ENCODE assay signal across 9 mouse cellular contexts in genomic region chr17:23742941-23743340, GRCm38 (mm10). TPM values are rescaled to one million over a fixed set of nuclear protein-coding genes. Genes with fewer than 3 reads are reported as not detected.
DNase-seq lines count a peak whose midpoint lies in the region; ATAC-seq and TF ChIP-seq lines count a peak whose summit lies in the region.
"Had no signal": no experiment of that assay in that cellular context is flagged by ENCODE, and none has a peak within 500 bp of the region (broad histone marks: within the 10 kb centered on the region; RNA-seq: fewer than 3 reads in every experiment).

No protein-coding gene starts in this region.

- no peak for TF ChIP-seq CTCF in E14TG2a.4 (conservative IDR thresholded peaks at IDR 0.05; ENCODE audit: low read length)

- 0 out of 2 replicates have a peak overlapping the region, but pooled peaks have one; percentile 27 for H3K4me2 ChIP-seq in kidney, embryonic 14.5 days (replicated peaks; ENCODE audit: low read depth, low read length)
- no peak overlapping the region for H3K4me2 ChIP-seq in kidney, embryonic 16.5 days (replicated peaks; ENCODE audit: low read depth, low read length)
- H3K4me2 ChIP-seq in limb, embryonic 13.5 days (replicated peaks), result peak overlapping the region; percentile 58

- H3K36me3 ChIP-seq in kidney, embryonic 14.5 days (ENCODE audit: control insufficient read depth, insufficient read depth, low read length), result no peaks in the 10 kb centered on the region
- no peaks in the 10 kb centered on the region for H3K36me3 ChIP-seq in kidney, embryonic 16.5 days (ENCODE audit: insufficient read depth, low read length)
- no peaks in the 10 kb centered on the region for H3K36me3 ChIP-seq in E14TG2a.4 (ENCODE audit: insufficient read depth, low read length)
- H3K36me3 ChIP-seq in limb, embryonic 13.5 days, result no peaks in the 10 kb centered on the region

- peak overlapping the region; percentile 20; the same call in 1 of the 2 replicates for H3K4me3 ChIP-seq in kidney, embryonic 14.5 days (ENCODE audit: low read length)
- no peak overlapping the region for H3K4me3 ChIP-seq in kidney, embryonic 16.5 days (ENCODE audit: low read length)
- H3K4me3 ChIP-seq in E14TG2a.4 (replicated peaks; ENCODE audit: low read length), result peak overlapping the region; percentile 61
- H3K4me3 ChIP-seq in limb, embryonic 13.5 days, result peak overlapping the region; percentile 42

- peaks cover 35% of the 10 kb centered on the region for H3K4me1 ChIP-seq in kidney, embryonic 14.5 days (ENCODE audit: control insufficient read depth, insufficient read depth, low read length)
- H3K4me1 ChIP-seq in kidney, embryonic 16.5 days (ENCODE audit: insufficient read depth, low read length), result peaks cover 52% of the 10 kb centered on the region
- H3K4me1 ChIP-seq in E14TG2a.4 (replicated peaks; ENCODE audit: low read depth, low read length), result peaks cover 75% of the 10 kb centered on the region
- H3K4me1 ChIP-seq in limb, embryonic 13.5 days, result peaks cover 46% of the 10 kb centered on the region

- H3K27ac ChIP-seq in kidney, embryonic 14.5 days (ENCODE audit: low read depth, low read length), result no peak overlapping the region
- H3K27ac ChIP-seq in kidney, embryonic 16.5 days (ENCODE audit: low read length), result no peak overlapping the region
- no peak overlapping the region for H3K27ac ChIP-seq in limb, embryonic 13.5 days

- WGBS in kidney, embryonic 14.5 days, result 62% methylated on average over 12 of the region's 12 CpGs
- WGBS in kidney, embryonic 16.5 days, result 66% methylated on average over 12 of the region's 12 CpGs
- WGBS in limb, embryonic 13.5 days, result 59% methylated on average over 12 of the region's 12 CpGs

- peaks cover 59% of the 10 kb centered on the region for H3K27me3 ChIP-seq in kidney, embryonic 14.5 days (ENCODE audit: control insufficient read depth, insufficient read depth, low read length)
- H3K27me3 ChIP-seq in kidney, embryonic 16.5 days (ENCODE audit: insufficient read depth, low read length), result peaks cover 64% of the 10 kb centered on the region
- peaks cover 95% of the 10 kb centered on the region for H3K27me3 ChIP-seq in E14TG2a.4 (ENCODE audit: insufficient read depth, low read length)
- H3K27me3 ChIP-seq in limb, embryonic 13.5 days, result peaks cover 99% of the 10 kb centered on the region

- no peaks in the 10 kb centered on the region for H3K9me3 ChIP-seq in kidney, embryonic 14.5 days (ENCODE audit: control insufficient read depth, low read length)
- H3K9me3 ChIP-seq in kidney, embryonic 16.5 days (ENCODE audit: low read length), result no peaks in the 10 kb centered on the region
- H3K9me3 ChIP-seq in E14TG2a.4 (ENCODE audit: low read length), result no peaks in the 10 kb centered on the region
- no peaks in the 10 kb centered on the region for H3K9me3 ChIP-seq in limb, embryonic 13.5 days

- DNase-seq in ZHBTc4 (ENCODE audit: low read depth, low spot score), result peak; percentile 69
- no peak for DNase-seq in urinary bladder, postnatal 25 days (ENCODE audit: low spot score)
- DNase-seq: gastrocnemius, postnatal 25 days had no signal

- no peak overlapping the region for H3K9ac ChIP-seq in kidney, embryonic 14.5 days (ENCODE audit: low read depth, low read length)
- H3K9ac ChIP-seq in kidney, embryonic 16.5 days (replicated peaks; ENCODE audit: low read length), result no peak overlapping the region
- H3K9ac ChIP-seq in limb, embryonic 13.5 days, result no peak overlapping the region; the same call in 1 of the 2 replicates
- H3K9ac ChIP-seq: lung, embryonic 14.5 days had no signal

- ATAC-seq in kidney, embryonic 14.5 days (ENCODE audit: low FRiP score, low TSS enrichment), result no peak
- no peak for ATAC-seq in kidney, embryonic 16.5 days (ENCODE audit: low FRiP score, low TSS enrichment)
- ATAC-seq in limb, embryonic 13.5 days (ENCODE audit: low FRiP score, low read depth), result no peak
- ATAC-seq in inflammation-experienced regulatory T-cells, adult 6 months, result no peak

RNA-seq across cellular contexts. Expression of gene Paqr4, which starts 2.3 kb away (rescaled TPM):
- 14.7 and 17.6 TPM in 2 replicates for polyA plus RNA-seq in kidney, embryonic 14.5 days (2014; fragmentation: Nextera tagmentation; extraction: Ambion mirVana)
- polyA plus RNA-seq in kidney, embryonic 16.5 days (2015; fragmentation: Nextera tagmentation; extraction: Ambion mirVana), result 22.9 and 25.4 TPM in 2 replicates
- 15.5 and 16.1 TPM in 2 replicates for polyA plus RNA-seq in limb, embryonic 13.5 days (2015; fragmentation: Nextera tagmentation; extraction: Ambion mirVana)
- 1 to 10 TPM; 1.3 to 7.2 (median 2.5) TPM for polyA plus RNA-seq in inflammation-experienced regulatory T-cells, adult 6 months (2017; shearing (Covaris generic))

RNA-seq across cellular contexts. Expression of gene Kremen2, which starts 2.7 kb away (rescaled TPM):
- polyA plus RNA-seq in kidney, embryonic 14.5 days (2014; fragmentation: Nextera tagmentation; extraction: Ambion mirVana), result 2.1 and 2.9 TPM in 2 replicates
- 0.81 and 1.3 TPM in 2 replicates for polyA plus RNA-seq in kidney, embryonic 16.5 days (2015; fragmentation: Nextera tagmentation; extraction: Ambion mirVana)
- polyA plus RNA-seq in limb, embryonic 13.5 days (2015; fragmentation: Nextera tagmentation; extraction: Ambion mirVana), result 39.5 and 46.3 TPM in 2 replicates
- 1 to 10 TPM in 2 of 3 experiments, under 1 TPM in 1; 0.78 to 3.2 (median 1.1) TPM for polyA plus RNA-seq in inflammation-experienced regulatory T-cells, adult 6 months (2017; shearing (Covaris generic))
- polyA plus RNA-seq: lung, embryonic 14.5 days had no signal

RNA-seq across cellular contexts. Expression of gene Pkmyt1, which starts 16.8 kb away (rescaled TPM):
- 41.6 and 56.4 TPM in 2 replicates for polyA plus RNA-seq in kidney, embryonic 14.5 days (2014; fragmentation: Nextera tagmentation; extraction: Ambion mirVana)
- polyA plus RNA-seq in kidney, embryonic 16.5 days (2015; fragmentation: Nextera tagmentation; extraction: Ambion mirVana), result 53.0 and 56.2 TPM in 2 replicates
- polyA plus RNA-seq in limb, embryonic 13.5 days (2015; fragmentation: Nextera tagmentation; extraction: Ambion mirVana), result 47.5 and 52.8 TPM in 2 replicates
- 10 to 100 TPM in 2 of 3 experiments, 1 to 10 TPM in 1; 7.5 to 18.5 (median 11.3) TPM for polyA plus RNA-seq in inflammation-experienced regulatory T-cells, adult 6 months (2017; shearing (Covaris generic))

RNA-seq across cellular contexts. Expression of gene 1520401A03Rik, which starts 20.4 kb away (rescaled TPM):
- polyA plus RNA-seq in kidney, embryonic 14.5 days (2014; fragmentation: Nextera tagmentation; extraction: Ambion mirVana), result 0.15 and 0.16 TPM in 2 replicates
- polyA plus RNA-seq in kidney, embryonic 16.5 days (2015; fragmentation: Nextera tagmentation; extraction: Ambion mirVana), result 0.15 and 0.61 TPM in 2 replicates
- polyA plus RNA-seq in limb, embryonic 13.5 days (2015; fragmentation: Nextera tagmentation; extraction: Ambion mirVana), result 2.3 and 3.0 TPM in 2 replicates
- not detected for polyA plus RNA-seq in inflammation-experienced regulatory T-cells, adult 6 months (2017; shearing (Covaris generic))

RNA-seq across cellular contexts. Expression of gene Flywch1, which starts 28.5 kb away (rescaled TPM):
- 73.0 and 91.7 TPM in 2 replicates for polyA plus RNA-seq in kidney, embryonic 14.5 days (2014; fragmentation: Nextera tagmentation; extraction: Ambion mirVana)
- polyA plus RNA-seq in kidney, embryonic 16.5 days (2015; fragmentation: Nextera tagmentation; extraction: Ambion mirVana), result 101 and 104 TPM in 2 replicates
- polyA plus RNA-seq in limb, embryonic 13.5 days (2015; fragmentation: Nextera tagmentation; extraction: Ambion mirVana), result 103 and 107 TPM in 2 replicates
- polyA plus RNA-seq in inflammation-experienced regulatory T-cells, adult 6 months (2017; shearing (Covaris generic)), result 10 to 100 TPM; 13.2 to 15.6 (median 13.7) TPM
